8 mouse cellular contexts compared by ENCODE assay signal in the genomic region with DNA sequence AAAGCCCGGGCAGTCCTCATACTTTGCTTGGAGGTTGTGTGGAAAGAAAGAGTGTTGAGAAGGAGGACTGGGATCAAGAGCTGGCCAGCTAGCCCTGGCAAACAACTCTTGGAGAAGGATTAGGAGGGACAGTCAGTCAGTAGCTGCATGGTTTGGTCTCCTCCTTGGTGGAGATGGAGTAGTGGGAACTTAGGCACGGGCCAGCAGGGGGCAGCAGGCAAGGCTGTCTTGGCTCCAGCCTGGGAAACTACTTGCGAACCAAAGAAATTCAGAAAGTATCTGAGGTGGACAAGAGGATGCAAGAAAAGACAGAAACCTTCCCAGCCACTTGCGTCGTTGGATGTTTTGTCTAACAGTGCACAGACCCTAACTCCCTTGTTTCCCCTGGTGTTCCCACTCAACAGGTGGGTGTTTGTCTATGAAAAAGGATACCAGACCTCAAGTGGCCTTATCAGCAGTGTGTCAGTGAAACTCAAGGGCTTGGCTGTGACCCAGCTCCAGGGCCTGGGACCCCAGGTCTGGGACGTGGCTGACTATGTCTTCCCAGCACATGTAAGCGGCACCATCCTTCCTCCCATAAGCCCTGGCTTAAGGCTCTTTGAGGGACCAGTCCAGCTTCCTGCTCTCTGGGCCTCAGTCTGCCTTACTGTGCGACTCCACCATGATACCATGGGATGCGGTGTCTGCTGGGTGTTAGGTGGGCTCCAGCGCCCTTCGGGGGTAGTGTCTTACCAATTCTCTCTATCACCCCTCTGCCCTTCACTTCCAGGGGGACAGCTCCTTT. TPM values are rescaled to one million over a fixed set of nuclear protein-coding genes. Genes with fewer than 3 reads are reported as not detected.
DNase-seq lines count a peak whose midpoint lies in the region; ATAC-seq lines count a peak whose summit lies in the region.

No protein-coding gene starts in this region.

- H3K4me3 ChIP-seq in neural tube, embryonic 15.5 days (replicated peaks) = no peak overlapping the region

- no peak overlapping the region for H3K9ac ChIP-seq in neural tube, embryonic 15.5 days (replicated peaks)

- no peaks in the 10 kb centered on the region for H3K36me3 ChIP-seq in neural tube, embryonic 15.5 days

- peak; percentile 75 for DNase-seq in embryo, embryonic 10 days (ENCODE audit: low spot score)
- no peak for DNase-seq in embryo, embryonic 9.5 days (ENCODE audit: extremely low spot score)
- peak; percentile 44 for DNase-seq in neural tube, embryonic 10.5 days (ENCODE audit: extremely low spot score, low spot score)
- peak; percentile 54 for DNase-seq in cerebellum, adult 8-10 months
- peak; percentile 77 for DNase-seq in induced T-regulatory cell, adult 2 months (ENCODE audit: low read depth)
- DNase-seq in lung, postnatal 14 days = peak; percentile 78
- DNase-seq in spleen, postnatal 4 days (ENCODE audit: low spot score in 2 of 2) = peak; percentile 49 to 78

- 70% methylated on average over 11 of the region's 11 CpGs for WGBS in neural tube, embryonic 15.5 days

- no peak overlapping the region for H3K27ac ChIP-seq in neural tube, embryonic 15.5 days (replicated peaks)

- no peaks in the 10 kb centered on the region for H3K9me3 ChIP-seq in neural tube, embryonic 15.5 days (replicated peaks)

- H3K4me1 ChIP-seq in neural tube, embryonic 15.5 days = no peaks in the 10 kb centered on the region

- no peak overlapping the region for H3K4me2 ChIP-seq in neural tube, embryonic 15.5 days

- ATAC-seq in neural tube, embryonic 15.5 days (ENCODE audit: low FRiP score) = no peak

- 0 out of 2 replicates have a peak, but pooled peaks cover 7% of the 10 kb centered on the region for H3K27me3 ChIP-seq in neural tube, embryonic 15.5 days (replicated peaks)

RNA-seq across cellular contexts. Expression of a gene that starts 9.0 kb away (rescaled TPM):
- 0.47 and 3.3 TPM in 2 replicates for polyA plus RNA-seq in neural tube, embryonic 15.5 days (2015; fragmentation: Nextera tagmentation; extraction: Ambion mirVana)

RNA-seq across cellular contexts. Expression of a gene that starts 10.9 kb away (rescaled TPM):
- 30.9 and 34.7 TPM in 2 replicates for polyA plus RNA-seq in neural tube, embryonic 15.5 days (2015; fragmentation: Nextera tagmentation; extraction: Ambion mirVana)

RNA-seq across cellular contexts. Expression of a gene that starts 39.7 kb away (rescaled TPM):
- 9.1 and 10.1 TPM in 2 replicates for polyA plus RNA-seq in neural tube, embryonic 15.5 days (2015; fragmentation: Nextera tagmentation; extraction: Ambion mirVana)

RNA-seq across cellular contexts. Expression of a gene that starts 46.9 kb away (rescaled TPM):
- 0.75 and 12.6 TPM in 2 replicates for polyA plus RNA-seq in neural tube, embryonic 15.5 days (2015; fragmentation: Nextera tagmentation; extraction: Ambion mirVana)
